ENCODE assay signal across 8 mouse cellular contexts in genomic region chr7:38107371-38108259, GRCm38 (mm10). TPM values are rescaled to one million over a fixed set of nuclear protein-coding genes. Genes with fewer than 3 reads are reported as not detected.
DNase-seq lines count a peak whose midpoint lies in the region; ATAC-seq and TF ChIP-seq lines count a peak whose summit lies in the region.

Ccne1 (minus strand) TSS chr7:38107534.

- peaks cover 4% of the 10 kb centered on the region; the same call in 1 of the 2 replicates for H3K4me1 ChIP-seq in cortical plate, adult 2 months (ENCODE audit: control insufficient read depth, insufficient read depth, low read length)

- TF ChIP-seq POLR2A in cortical plate, adult 2 months (IDR thresholded peaks at IDR 0.05; ENCODE audit: extremely low read depth, insufficient read depth, low read length) = no peak

- peak within 1 kb of the TSS; percentile 27; the same call in 1 of the 2 replicates for H3K27ac ChIP-seq in cortical plate, adult 2 months (ENCODE audit: insufficient read depth, low read length)

- DNase-seq in gastrocnemius, postnatal 10 days = peak; percentile 100
- DNase-seq in left cerebral cortex, postnatal 10 days (ENCODE audit: extremely low spot score in 1 of 2, low spot score in 2 of 2) = peak; percentile 97 to 98
- DNase-seq in right cerebral cortex, postnatal 25 days = peak; percentile 99
- DNase-seq in urinary bladder, postnatal 4 days (ENCODE audit: low spot score in 2 of 2) = peak; percentile 99 to 100

- H3K4me3 ChIP-seq in cortical plate, adult 2 months (ENCODE audit: insufficient read depth, low read length) = peak within 1 kb of the TSS; percentile 63

- ATAC-seq in activated CD4-positive, CD25-positive, alpha-beta regulatory T cell, adult 4 months = peak; percentile 82
- ATAC-seq in inflammation-experienced regulatory T-cells, adult 6 months = peak; percentile 84
- peak; percentile 46 for ATAC-seq in megakaryocyte-erythroid progenitor cell, adult 5-6 weeks (replicated peaks; ENCODE audit: low FRiP score, low TSS enrichment, poor library complexity, severe bottlenecking)

- TF ChIP-seq CTCF in cortical plate, adult 2 months (IDR thresholded peaks at IDR 0.05; ENCODE audit: extremely low read depth, insufficient read depth, low read length) = no peak

- intact Hi-C loops in left cerebral cortex, postnatal 10 days (cut with DNase I) = no loop called here

RNA-seq across cellular contexts. Expression of gene Ccne1, which starts in this region (rescaled TPM):
- polyA plus RNA-seq in activated CD4-positive, CD25-positive, alpha-beta regulatory T cell, adult 4 months (2017; shearing (Covaris generic)) = 1 to 10 TPM; 4.4 to 8.1 TPM
- polyA plus RNA-seq in cortical plate, adult 2 months (2012; rRNA removed) = 19.0 and 21.0 TPM in 2 replicates
- 1 to 10 TPM; 3.1 to 8.2 TPM for total RNA-seq in gastrocnemius, postnatal 10 days (2021)
- polyA plus RNA-seq in inflammation-experienced regulatory T-cells, adult 6 months (2017; shearing (Covaris generic)) = 10 to 100 TPM in 1 of 3 experiments, 1 to 10 TPM in 2; 2.7 to 11.0 (median 3.2) TPM
- total RNA-seq in left cerebral cortex, postnatal 10 days (2021) = 10 to 100 TPM; 13.0 to 15.2 TPM
- 111 and 130 TPM in 2 replicates for total RNA-seq in megakaryocyte-erythroid progenitor cell, adult 5-6 weeks (2014; fragmentation: Nextera tagmentation)
- 99.0 and 164 TPM in 2 replicates for total RNA-seq in megakaryocyte-erythroid progenitor cell, adult 5-6 weeks (2017)

Comparison
In these comparisons a context has a peak if more than half of its experiments do, and no peak if none do; other contexts are left out.
1. Peak in every context shown above with its lines: DNase-seq, ATAC-seq, H3K4me3 ChIP-seq and H3K27ac ChIP-seq.
2. RNA of gene Ccne1 (total RNA-seq): 99.0 to 164 TPM in megakaryocyte-erythroid progenitor cell, adult 5-6 weeks; 13.0 to 15.2 TPM in left cerebral cortex, postnatal 10 days and 3.1 to 8.2 TPM in gastrocnemius, postnatal 10 days; every median in the first group is over 4 times any median in the second.